Mouse (Mus musculus) cerebellum, postnatal 4 days (tissue): ENCODE measurements around the gene Tmem232.
A peak's percentile ranks its signal among the peaks of the same experiment; 100 is the strongest.
"Not testable (repeated sequence)": the region's sequence is repeated elsewhere in the genome, so short reads cannot be mapped to it uniquely, and the experiment has no call there.

Source experiments
- DNase-seq, 2 experiments: peaks; one replicate each; pipeline ENCODE4 v3.0.0; 2022; ENCODE audit warnings: low spot score in 2 of 2, mixed read lengths in 1 of 2

The Tmem232 gene

GRCm38 (mm10) chr17:65532381-65532780, 8.2 kb downstream of the Tmem232 start:
- not testable (repeated sequence) for DNase-seq

DNA sequence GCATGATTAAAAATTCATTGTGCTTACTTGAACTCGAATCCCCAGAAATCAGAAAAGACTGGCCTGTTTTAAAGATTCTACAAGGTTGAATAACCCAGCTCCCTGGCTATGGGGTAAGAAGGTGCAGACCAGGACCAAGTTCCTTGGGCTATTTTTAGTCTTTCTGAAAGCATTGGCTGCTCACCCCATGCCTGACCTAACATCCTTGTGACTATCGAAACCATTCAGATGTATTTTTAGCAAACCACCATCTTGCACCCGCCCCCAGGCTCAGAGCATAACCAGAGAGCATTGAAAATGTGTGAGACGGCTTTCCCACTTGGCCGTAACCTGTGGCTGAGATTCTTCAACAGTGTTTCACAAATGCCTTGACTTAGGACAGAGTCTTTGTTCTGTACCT, 13.1 kb downstream of the Tmem232 start:
- DNase-seq = no peak

GRCm38 (mm10) chr17:65513517-65513916, 27.1 kb downstream of the Tmem232 start:
- DNase-seq = no peak

DNA sequence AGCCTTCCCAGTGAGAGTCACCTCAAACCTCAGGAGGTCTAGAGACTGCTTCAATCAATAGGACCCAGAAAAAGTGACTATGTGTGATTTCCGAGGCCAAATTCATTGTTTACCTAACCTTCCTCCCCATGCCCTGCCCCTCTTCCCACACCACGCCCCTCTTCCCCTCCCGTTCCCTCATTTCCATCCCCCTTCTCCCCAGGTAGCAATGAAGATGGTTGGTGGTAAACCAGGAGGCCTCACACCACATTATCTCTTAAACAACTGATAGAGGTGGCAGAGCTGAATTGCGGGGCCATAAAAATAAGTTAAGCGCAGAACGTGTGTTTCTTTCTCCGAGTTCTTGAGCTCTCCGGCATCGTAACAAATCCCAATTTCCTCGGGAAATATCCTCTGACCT, 55.9 kb downstream of the Tmem232 start:
- no peak for DNase-seq

GRCm38 (mm10) chr17:65476747-65477146, 63.8 kb downstream of the Tmem232 start:
- no peak for DNase-seq

GRCm38 (mm10) chr17:65450818-65451217, 89.8 kb downstream of the Tmem232 start:
- no peak for DNase-seq

- not testable (repeated sequence) for DNase-seq
Observed at GRCm38 (mm10) chr17:65437906-65438305, 102.7 kb downstream of the Tmem232 start.

- no peak for DNase-seq
Observed at GRCm38 (mm10) chr17:65419124-65419523, 121.5 kb downstream of the Tmem232 start.

DNA sequence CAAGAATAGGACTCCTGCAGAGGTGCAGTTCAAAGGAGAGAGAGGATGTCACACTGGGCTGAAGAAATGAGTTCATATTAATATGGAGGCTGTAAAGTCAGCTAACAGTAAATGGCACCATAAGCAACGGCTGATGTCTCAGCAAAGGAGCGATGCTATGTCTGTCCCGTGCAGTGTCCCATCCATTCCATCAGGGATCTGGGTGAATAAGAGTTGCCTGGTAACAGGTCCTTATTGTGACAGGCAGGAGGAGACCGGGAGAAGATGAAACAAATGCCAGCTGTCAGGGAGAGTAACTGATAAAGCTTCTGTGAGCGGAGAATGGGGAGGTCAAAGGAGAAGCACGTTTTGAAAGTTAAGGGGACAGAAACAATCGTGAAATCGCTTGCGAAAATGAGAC, 135.3 kb downstream of the Tmem232 start:
- DNase-seq = no peak

DNA sequence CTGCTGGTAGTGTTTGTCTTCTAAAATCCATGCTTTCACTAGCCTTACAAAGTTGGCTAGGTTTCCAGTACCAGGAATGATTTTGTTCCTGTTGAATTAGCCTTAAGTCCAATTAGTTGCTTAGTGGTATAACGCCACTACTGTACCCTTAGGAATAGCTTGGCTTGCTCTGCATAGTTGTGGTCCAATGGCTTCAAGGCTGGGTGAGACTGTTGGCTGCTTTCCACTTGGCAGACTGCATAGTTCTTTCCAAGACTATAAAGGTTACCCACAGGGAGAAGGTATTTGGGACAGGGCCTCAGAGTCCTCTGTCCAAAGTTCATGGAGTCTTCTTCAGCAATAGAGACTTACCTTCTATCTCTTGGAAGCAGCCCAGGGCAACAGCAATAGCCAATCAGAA, 139.7 kb downstream of the Tmem232 start:
- no peak for DNase-seq

GRCm38 (mm10) chr17:65384411-65384962, 156.1 kb downstream of the Tmem232 start:
- no peak for DNase-seq

DNA sequence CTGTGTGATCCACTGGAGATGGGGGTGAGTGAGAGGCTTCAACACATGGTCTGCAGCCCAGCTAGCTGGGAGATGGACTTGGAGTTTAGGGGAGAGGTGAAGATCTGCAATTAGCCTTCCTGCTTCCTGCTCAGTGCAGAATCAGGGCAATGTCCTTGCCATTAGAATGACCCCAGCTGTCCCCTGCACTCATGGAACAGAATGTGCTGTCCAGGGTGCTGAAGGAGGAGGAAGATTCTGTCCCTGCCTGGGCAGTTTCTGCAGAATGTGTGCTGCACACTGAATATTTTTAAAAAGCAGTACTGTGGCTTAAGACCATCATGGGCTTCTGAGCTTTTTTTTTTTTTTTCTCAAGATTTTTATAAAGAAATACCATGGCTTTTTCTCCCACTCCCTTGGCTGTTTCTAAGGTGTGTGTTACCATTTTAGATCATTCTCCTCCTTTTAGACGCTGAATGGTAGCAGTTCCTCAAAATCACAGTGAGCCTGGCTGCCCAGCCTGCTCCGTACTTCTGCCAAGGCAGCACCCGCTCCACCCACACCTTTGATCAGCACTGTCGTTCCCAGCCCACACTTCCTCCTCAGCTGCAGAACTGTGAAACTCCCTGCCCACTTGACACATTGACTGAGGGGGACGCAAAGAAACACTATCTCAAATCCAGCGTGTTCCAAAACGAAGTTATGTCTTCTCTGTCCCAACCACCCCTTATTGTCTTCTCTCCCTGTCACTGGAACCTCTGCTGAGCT, 170.4 kb downstream of the Tmem232 start:
- no peak for DNase-seq

DNA sequence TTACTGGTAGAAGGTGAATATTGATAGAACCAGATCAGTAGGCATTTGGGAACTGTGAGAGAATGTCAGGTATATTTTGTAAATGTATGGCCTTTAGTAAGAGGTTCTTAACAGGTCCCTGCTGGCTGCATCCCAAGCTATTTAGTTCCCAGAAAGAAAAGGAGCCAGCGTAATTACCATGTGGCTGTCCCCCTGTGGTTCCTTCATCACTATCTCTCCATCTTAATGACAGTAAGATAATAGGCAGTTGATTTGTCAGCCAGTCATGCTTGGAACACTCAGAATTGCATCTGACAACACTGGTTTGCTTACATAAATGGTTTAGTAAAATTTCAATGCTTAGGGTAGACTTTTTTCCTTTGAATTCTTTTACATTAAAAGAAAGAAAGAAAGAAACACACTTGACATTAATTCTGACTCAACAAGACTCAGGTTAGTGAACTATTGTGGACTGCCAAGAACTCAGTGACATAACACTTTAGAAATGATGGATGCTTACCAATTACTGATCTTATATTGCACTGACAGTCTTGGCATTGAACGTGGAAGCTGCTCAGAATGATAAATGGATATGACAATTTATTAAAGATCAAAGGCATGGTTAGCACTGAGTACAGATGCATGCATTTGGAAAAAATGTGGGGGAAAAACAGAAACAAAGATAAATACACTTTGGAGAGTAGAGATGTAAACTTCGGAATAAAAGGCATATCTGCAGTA, 174.9 kb downstream of the Tmem232 start:
- DNase-seq = no peak

DNA sequence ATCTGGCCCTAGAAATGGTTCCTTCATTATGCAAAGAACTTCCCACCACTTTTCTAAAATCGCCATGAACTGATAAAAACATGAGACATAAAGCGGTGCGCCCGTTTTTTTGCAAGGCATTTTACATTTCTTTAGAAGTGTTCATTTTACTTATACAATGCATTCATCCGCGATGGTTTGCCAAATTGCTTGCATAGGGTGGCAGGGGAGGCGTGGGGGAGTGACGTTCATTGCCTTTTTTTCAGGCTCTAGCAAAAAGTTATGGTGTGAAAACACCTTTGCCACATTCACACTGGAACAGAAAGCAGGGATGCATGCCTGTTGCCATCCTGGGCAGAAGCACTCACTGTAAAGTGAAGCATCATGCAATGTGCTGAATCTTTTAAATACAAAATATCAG, 188.7 kb downstream of the Tmem232 start:
- DNase-seq = no peak

DNA sequence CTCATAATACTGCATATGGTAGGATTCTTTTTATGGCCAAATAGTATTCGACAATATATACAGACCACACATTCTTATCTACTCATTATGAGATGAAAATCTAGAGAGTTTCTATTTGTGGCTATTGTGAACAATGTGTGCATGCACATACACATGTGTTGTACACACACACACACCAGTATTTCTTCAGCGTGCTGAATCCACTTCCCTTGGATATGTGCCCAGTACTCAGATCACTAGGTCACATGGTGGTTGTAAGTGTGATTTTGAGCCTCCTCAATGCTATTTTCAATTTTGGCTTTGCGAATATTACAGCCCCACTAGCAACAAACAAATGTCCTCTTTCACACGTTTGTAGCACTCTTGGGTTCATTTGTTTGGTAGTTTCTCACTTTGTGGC, 200.6 kb downstream of the Tmem232 start:
- no peak for DNase-seq

DNA sequence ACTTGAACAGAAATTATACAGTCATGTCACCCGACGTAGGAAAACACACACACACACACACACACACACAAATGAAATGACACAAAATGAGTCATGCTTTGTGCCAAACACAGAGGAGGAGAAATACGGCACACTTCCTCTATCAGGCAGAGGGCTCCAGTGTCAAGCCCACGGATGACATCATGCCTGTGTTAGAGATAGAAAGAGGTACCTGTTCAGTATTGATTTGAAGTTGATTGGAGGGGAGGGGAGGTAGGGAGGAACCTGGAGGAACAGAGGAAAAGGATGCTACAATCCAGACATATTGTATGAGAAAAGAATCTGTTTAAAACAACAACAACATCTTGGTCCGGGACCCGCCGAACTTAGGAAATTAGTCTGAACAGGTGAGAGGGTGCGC, 209.8 kb downstream of the Tmem232 start:
- no peak for DNase-seq

- peak in 1 of 2 experiments; percentile 49 for DNase-seq
Observed at GRCm38 (mm10) chr17:65325249-65325648, 215.3 kb downstream of the Tmem232 start.

- no peak for DNase-seq
Observed at GRCm38 (mm10) chr17:65320623-65321022, 220.0 kb downstream of the Tmem232 start.

DNA sequence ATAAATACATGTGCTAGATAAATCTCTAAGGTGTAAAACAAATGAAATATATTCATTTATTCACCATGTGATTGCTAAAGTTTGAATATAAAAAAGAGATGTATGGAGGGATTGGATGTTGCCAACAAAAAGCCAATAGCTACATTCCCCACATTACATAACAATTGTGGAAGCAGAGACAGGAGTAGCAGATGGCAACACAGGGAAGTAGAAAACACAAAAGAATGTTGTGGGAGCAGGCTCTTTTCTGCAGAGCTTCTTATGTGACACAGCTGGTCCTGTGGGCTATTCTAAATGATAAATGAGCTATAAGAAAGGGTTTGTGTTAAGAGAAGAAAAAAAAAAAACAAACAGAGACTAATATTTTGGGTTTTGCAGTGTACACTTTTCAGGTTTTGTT, 240.6 kb downstream of the Tmem232 start:
- no peak for DNase-seq

GRCm38 (mm10) chr17:65297831-65298230, 242.8 kb downstream of the Tmem232 start:
- no peak for DNase-seq

DNA sequence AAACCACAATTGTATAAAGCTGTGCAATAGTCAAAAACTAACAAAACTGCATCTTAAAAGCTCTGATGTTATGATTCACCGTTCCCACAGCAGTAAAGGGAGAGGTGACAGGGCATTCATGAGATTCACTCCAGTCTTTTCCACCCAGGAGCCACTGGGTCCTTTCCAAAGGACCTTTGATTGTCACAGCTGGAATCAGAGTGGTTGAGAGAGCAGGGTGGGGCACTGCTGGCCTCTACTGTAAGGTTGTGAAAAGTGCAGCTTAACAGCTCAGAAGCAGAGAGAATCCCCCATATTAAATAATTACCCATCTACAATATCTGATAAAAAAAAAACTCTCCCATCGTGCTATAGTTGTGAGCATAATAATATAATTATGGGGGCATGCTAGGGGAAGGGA, 288.4 kb downstream of the Tmem232 start:
- peak in 1 of 2 experiments; percentile 44 for DNase-seq

GRCm38 (mm10) chr17:65250261-65250660, 290.3 kb downstream of the Tmem232 start:
- DNase-seq = no peak

DNA sequence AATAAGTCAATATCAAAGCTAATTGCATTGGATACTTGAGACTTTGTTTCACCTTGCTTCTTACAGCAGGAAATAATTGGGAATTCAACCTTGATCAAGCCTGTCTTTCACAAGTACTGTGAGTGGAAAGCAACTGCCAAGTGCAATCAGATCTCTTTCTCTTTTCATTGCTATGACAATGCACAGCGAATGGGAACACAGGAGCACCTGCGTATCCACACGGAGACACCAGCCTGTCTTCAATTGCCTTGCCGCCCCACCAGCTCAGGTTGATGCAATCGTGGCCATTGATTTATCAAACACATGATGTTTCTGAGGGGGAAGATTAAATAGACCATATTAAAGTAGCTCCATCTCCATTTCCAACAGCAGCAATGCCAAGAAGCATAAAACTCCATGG, 296.9 kb downstream of the Tmem232 start:
- no peak for DNase-seq
